ENCODE assay signal across 8 mouse cellular contexts in genomic region chr3:37875331-37876015, GRCm38 (mm10).
DNase-seq lines count a peak whose midpoint lies in the region; ATAC-seq lines count a peak whose summit lies in the region.

No protein-coding gene starts in this region.

- intact Hi-C loops in heart, postnatal 25 days (cut with DNase I): no loop called here

- ATAC-seq in liver, embryonic 11.5 days (replicated peaks; ENCODE audit: low FRiP score): no peak
- ATAC-seq in forebrain, embryonic 13.5 days: peak; percentile 77
- 0 out of 2 replicates have a peak, but pooled peaks have one; percentile 49 for ATAC-seq in midbrain, embryonic 12.5 days (ENCODE audit: low FRiP score, low read depth)

- peak; percentile 32 for DNase-seq in liver
- no peak for DNase-seq in liver, embryonic 11.5 days (ENCODE audit: low spot score)
- peak; percentile 79 for DNase-seq in heart, postnatal 25 days (ENCODE audit: low spot score)
- peak; percentile 74 to 83 for DNase-seq in kidney, postnatal 4 days
- DNase-seq in yolk sac, embryonic 10.5 days (ENCODE audit: low spot score): peak; percentile 37
- no peak for DNase-seq in thymus, postnatal 4 days

- no peaks in the 10 kb centered on the region for H3K4me1 ChIP-seq in liver, embryonic 11.5 days (replicated peaks; ENCODE audit: control insufficient read depth, insufficient read depth, low read length)
- peaks cover 16% of the 10 kb centered on the region; the same call in 1 of the 2 replicates for H3K4me1 ChIP-seq in forebrain, embryonic 13.5 days
- H3K4me1 ChIP-seq in midbrain, embryonic 12.5 days: peaks cover 9% of the 10 kb centered on the region; the same call in 1 of the 2 replicates

- no peaks in the 10 kb centered on the region for H3K9me3 ChIP-seq in liver, embryonic 11.5 days (ENCODE audit: control insufficient read depth, low read length)
- H3K9me3 ChIP-seq in forebrain, embryonic 13.5 days (replicated peaks): no peaks in the 10 kb centered on the region
- no peaks in the 10 kb centered on the region for H3K9me3 ChIP-seq in midbrain, embryonic 12.5 days

- H3K36me3 ChIP-seq in liver, embryonic 11.5 days (ENCODE audit: control insufficient read depth, insufficient read depth, low read length): no peaks in the 10 kb centered on the region
- no peaks in the 10 kb centered on the region for H3K36me3 ChIP-seq in forebrain, embryonic 13.5 days (ENCODE audit: poor library complexity, severe bottlenecking)
- no peaks in the 10 kb centered on the region for H3K36me3 ChIP-seq in midbrain, embryonic 12.5 days

- H3K9ac ChIP-seq in liver, embryonic 11.5 days (ENCODE audit: low read depth, low read length): no peak overlapping the region
- no peak overlapping the region for H3K9ac ChIP-seq in forebrain, embryonic 13.5 days
- no peak overlapping the region for H3K9ac ChIP-seq in midbrain, embryonic 12.5 days (replicated peaks)

- no peak overlapping the region for H3K4me3 ChIP-seq in liver, embryonic 11.5 days (ENCODE audit: low read depth, low read length)
- H3K4me3 ChIP-seq in forebrain, embryonic 13.5 days: no peak overlapping the region
- H3K4me3 ChIP-seq in midbrain, embryonic 12.5 days: no peak overlapping the region

- 39% methylated on average over 6 of the region's 6 CpGs for WGBS in liver, embryonic 11.5 days
- WGBS in forebrain, embryonic 13.5 days: 54% methylated on average over 6 of the region's 6 CpGs
- 61% methylated on average over 6 of the region's 6 CpGs for WGBS in midbrain, embryonic 12.5 days

- no peaks in the 10 kb centered on the region for H3K27me3 ChIP-seq in liver, embryonic 11.5 days (replicated peaks; ENCODE audit: control insufficient read depth, insufficient read depth, low read length)
- no peaks in the 10 kb centered on the region for H3K27me3 ChIP-seq in forebrain, embryonic 13.5 days
- H3K27me3 ChIP-seq in midbrain, embryonic 12.5 days: no peaks in the 10 kb centered on the region; the same call in 1 of the 2 replicates

- no peak overlapping the region for H3K4me2 ChIP-seq in liver, embryonic 11.5 days
- no peak overlapping the region for H3K4me2 ChIP-seq in forebrain, embryonic 13.5 days
- H3K4me2 ChIP-seq in midbrain, embryonic 12.5 days (replicated peaks): no peak overlapping the region

- no peak overlapping the region; the same call in 1 of the 2 replicates for H3K27ac ChIP-seq in liver, embryonic 11.5 days (ENCODE audit: low read depth, low read length)
- H3K27ac ChIP-seq in forebrain, embryonic 13.5 days: peak overlapping the region; percentile 40
- H3K27ac ChIP-seq in midbrain, embryonic 12.5 days (replicated peaks): 0 out of 2 replicates have a peak overlapping the region, but pooled peaks have one; percentile 10

Comparison
In these comparisons a context has a peak if more than half of its experiments do, and no peak if none do; other contexts are left out.
1. DNase-seq: peak in liver (single experiment), heart, postnatal 25 days (single experiment), kidney, postnatal 4 days (2 of 2) and yolk sac, embryonic 10.5 days (single experiment); none in liver, embryonic 11.5 days (single experiment) and thymus, postnatal 4 days (single experiment).